Mouse (Mus musculus) ES-CJ7 (cell line): ENCODE data around the gene Mon2.

Source experiments
- DNase-seq: peaks from one replicate; pipeline ENCODE4 v3.0.0; 2011; ENCODE audit warnings: low read depth, low spot score

The Mon2 gene

DNA sequence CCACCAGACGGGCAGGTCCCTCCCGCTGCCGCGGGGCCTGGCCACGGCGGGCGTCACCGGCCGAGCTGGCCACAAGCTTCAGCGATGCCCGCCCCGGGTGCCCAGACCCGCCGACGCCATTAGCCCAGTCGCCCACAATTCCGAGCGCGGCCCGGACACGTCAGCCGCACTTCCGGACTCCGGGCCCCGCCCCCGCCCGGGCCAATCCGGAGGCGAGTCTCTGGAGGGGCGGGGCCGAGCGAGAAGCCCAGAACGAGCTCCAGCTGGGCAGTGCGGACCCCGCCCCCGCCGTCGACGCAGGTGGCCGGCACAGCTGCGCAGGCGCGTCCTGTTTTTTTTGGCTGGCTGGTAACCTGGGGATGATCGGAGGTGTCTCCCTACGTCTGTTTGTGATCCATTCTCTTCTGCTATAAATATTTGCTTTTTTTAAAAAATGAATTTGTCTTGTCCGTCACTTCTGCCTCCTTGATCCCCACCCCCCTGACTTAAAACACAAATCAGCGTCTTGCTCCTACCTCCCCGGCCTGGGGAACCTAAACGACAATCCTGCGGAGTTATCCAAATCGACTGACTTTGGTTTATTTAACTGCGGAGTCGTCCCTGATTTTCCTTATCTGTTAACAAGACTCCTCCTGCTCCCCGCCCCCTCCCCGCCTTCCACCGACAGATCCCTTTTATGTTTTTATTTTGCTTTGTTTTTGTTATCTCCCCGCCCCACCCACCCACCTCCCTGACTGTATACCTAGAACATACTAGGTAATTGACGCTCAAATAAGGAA is at the start of gene Mon2:
Gene Mon2 (minus strand): TSS at position 261 of the 779 bp plus-strand sequence.
- peak; percentile 92 for DNase-seq

- peak; percentile 26 for DNase-seq
Measured at GRCm38 (mm10) chr10:123120666-123121392, 44.5 kb upstream of the Mon2 start.

- no peak for DNase-seq
Measured at GRCm38 (mm10) chr10:123116861-123117260, 40.6 kb upstream of the Mon2 start.

- DNase-seq: no peak
Measured at GRCm38 (mm10) chr10:123113466-123113865, 37.2 kb upstream of the Mon2 start.

- no peak for DNase-seq
Measured at GRCm38 (mm10) chr10:123112787-123113168, 36.5 kb upstream of the Mon2 start.

DNA sequence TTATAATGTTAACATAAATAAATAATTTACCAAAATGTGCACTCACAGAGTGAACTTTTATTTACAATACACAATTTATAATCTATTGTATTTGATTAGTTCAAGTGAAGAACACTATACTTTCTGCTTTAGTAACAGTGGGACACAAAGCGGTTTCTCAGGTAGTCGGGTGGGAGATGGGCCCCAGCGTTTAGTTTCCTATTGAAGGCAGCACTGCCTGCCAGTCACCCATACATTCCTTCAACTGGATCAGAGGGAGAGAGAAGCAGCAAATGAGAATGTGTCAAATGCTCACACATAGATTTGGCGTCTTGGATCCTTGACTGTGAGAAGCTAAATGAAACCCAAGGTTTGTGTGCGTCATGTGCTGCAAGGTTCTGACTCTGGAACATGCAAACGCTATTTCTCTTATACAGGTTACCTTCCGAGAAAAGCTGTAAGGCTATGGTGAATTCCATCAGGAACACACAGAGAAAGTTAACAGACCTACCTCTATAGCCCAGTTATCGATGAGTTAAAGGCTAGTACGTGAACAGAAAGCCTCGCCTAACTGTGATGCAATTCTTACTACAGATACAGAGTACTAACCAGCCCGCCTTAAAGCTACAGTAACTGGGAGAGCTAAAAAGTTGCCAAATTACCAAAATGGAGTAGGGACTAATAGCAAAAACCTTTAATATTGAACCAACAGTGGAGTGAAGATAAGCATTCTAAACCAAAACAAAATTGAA is 35.9 kb upstream of the Mon2 start:
- no peak for DNase-seq

DNA sequence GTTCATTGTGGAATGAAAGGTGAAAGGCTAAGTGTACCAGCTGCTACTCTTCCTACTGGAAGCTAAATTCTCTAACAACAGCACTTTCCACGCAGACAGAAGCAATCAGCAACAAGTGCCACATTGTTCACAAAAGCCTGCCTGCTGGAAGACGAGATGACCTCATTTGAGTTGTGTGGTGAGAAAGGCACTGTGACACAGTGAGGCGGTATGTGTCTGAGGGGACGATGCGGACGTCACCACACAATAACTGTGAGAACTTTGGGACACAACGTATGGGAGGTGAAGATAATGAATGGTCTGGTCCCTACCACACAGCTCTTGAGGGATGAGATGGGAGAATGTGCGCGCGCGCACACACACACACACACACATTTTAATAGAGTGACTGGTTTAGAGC is 34.2 kb upstream of the Mon2 start:
- DNase-seq: no peak

DNA sequence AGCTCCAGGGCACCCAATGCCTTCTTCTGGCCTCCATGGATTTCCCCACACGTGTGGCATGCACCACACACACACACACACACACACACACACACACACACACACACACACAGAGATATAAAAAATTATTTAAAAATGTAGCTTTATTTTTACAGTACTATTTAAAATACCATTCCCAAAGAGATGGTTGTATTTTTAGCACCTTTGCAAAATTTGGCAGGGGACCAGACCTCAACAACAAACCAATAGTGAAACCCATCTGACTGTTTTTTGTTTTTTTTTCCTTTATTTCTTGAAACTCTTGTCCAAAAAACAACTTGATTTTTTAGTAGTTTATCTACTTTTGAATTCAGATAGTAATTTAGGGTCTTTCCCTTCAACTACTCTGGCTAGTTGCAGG is 32.2 kb upstream of the Mon2 start:
- no peak for DNase-seq

DNA sequence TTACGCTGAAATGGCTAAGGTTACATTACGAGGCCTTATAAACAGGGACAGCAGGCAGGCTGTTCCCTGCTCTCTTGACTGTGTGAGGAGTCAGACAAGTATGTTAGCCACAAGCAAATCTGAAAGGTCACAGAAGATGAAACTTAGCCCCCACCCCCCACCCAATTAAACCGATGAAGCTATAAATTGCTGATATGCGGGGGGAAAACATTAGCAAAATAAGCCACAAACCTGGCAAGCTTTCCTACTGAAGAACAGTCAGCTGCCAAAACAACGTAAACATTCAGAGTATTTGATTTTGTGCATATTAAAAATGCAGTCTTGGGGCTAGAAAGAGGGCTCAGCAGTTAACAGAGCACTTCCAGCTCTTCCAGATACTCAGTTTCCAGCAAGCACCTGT is 31.8 kb upstream of the Mon2 start:
- DNase-seq: no peak

- no peak for DNase-seq
Measured at GRCm38 (mm10) chr10:123101303-123101702, 25.0 kb upstream of the Mon2 start.

DNA sequence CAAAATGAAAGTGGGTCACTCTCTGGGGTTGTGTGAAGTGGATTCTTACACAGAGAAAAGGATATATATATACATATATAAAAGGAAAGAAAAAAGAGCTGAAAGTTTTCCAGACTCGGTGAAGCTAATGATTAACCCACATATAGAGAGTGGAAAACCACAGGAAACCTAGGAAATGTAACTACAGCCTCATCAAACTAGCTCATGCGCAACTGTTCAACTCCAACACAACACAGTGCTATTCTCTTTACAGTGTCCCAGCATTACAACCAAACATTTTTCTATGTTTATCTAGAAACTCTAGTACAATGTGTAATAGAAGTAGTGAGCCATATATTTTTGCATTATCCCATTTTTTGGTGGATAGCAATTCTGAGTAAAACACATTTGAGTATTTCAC is 24.3 kb upstream of the Mon2 start:
- no peak for DNase-seq

GRCm38 (mm10) chr10:123094504-123094903 is 18.2 kb upstream of the Mon2 start:
- no peak for DNase-seq

- DNase-seq: no peak
Measured at GRCm38 (mm10) chr10:123092577-123092976, 16.3 kb upstream of the Mon2 start.

GRCm38 (mm10) chr10:123091737-123092136 is 15.4 kb upstream of the Mon2 start:
- DNase-seq: peak; percentile 75

- peak; percentile 42 for DNase-seq
Measured at GRCm38 (mm10) chr10:123089425-123089930, 13.2 kb upstream of the Mon2 start.

DNA sequence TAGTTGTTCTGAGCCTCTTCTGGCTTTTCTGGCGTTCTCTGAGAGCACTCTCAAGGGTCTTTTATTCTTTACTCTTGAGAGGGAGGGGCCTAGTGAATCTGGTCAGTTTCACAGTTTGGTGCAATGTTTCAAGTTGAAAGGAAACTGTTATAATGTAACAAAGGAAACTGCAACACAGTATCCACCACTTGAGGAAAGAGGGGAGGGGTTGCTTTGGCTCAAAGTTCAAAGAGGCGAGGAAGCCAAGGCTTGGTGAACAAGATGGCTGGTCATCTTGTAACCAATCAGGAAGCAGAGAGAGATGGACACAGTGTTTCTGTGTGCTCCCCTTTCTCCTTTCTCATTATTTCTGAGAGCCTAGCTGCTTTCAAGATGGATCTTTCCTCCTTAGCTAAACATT is 10.5 kb upstream of the Mon2 start:
- DNase-seq: no peak

GRCm38 (mm10) chr10:123084900-123085641 is 8.8 kb upstream of the Mon2 start:
- no peak for DNase-seq

DNA sequence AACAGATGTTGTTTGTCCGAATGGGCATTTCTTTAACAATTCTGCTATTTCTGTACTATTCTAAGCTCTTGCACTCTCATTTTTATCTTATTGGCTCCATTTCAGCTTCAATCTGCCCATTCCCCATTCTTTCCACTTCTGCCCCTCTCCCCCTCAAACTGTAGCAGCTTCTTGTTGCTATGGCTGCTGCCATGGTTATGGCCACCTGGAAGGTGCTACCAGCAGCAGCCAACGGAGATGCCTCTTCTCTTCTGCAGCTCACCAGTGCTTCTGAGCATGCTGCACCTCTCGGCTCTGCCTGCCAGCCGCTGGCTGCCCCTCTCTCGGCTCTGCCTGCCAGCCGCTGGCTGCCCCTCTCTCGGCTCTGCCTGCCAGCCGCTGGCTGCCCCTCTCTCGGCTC is 8.0 kb upstream of the Mon2 start:
- no peak for DNase-seq

- DNase-seq: peak; percentile 34
Measured at GRCm38 (mm10) chr10:123075751-123076242, 508 bp downstream of the Mon2 start.

DNA sequence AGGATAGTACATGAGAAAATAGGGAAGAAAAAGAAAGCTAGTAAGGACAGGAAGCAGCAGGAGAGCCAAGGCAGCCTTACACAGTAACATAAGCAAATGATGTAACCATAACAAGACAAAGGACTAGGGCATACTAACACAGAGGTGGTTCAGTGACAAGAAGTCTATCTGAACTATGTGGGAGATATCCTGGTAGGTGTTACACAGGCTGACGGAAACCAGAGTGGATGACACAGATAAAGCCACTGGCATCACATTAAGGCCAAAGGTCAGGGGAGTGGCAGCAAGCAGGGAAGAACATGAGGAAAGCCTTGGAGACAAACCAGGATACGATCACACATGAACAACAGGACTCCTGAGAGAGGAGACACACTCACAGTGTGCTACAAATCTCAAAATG is 4.3 kb downstream of the Mon2 start:
- DNase-seq: no peak

DNA sequence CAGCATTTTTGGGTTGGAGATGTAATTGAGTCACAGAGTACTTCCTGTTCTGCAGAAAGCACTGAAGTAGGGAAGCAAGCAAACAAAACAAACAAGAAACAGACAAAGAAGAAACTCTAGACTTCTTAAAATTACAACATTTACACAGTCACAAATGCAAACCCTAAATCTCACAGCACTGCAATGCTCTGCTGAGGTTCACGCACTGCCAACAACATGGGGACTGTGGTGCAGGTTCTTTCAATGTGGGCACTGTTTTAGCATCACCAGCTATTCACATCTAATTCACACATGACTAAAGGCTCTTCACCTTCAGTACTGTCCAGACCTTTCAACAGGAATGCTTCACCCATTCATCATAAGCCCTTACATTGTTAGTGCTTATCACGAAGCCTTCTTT is 13.3 kb downstream of the Mon2 start:
- DNase-seq: no peak
